Mouse (Mus musculus) forebrain, embryonic 16.5 days (tissue): ENCODE results near the gene Ackr2. TPM values are rescaled to one million over a fixed set of nuclear protein-coding genes. Genes with fewer than 3 reads are reported as not detected.

ENCODE experiments used
- ATAC-seq: fragments of 200-750 bp; cut with Nextera tagmentation; 2 replicates; pipeline ENCODE4 v1.8.0; 2017; ENCODE audit warnings: mild to moderate bottlenecking, moderate library complexity
- H3K27ac ChIP-seq: fragments of 300-500 bp; sonication (generic); 2 replicates; pipeline ENCODE4 v1.5.1; 2014; ENCODE audit warnings: low read length, control low read depth
- H3K27me3 ChIP-seq: fragments of 300-500 bp; sonication (generic); replicated peaks from 2 replicates; pipeline ENCODE4 v1.6.1; 2014; ENCODE audit warnings: low read length; ENCODE audit not compliant: control insufficient read depth, insufficient read depth
- H3K36me3 ChIP-seq: fragments of 300-500 bp; sonication (generic); 2 replicates; pipeline ENCODE4 v1.6.1; 2014; ENCODE audit not compliant: control insufficient read depth, insufficient read depth
- H3K4me1 ChIP-seq: fragments of 300-500 bp; sonication (generic); replicated peaks from 2 replicates; pipeline ENCODE4 v1.6.1; 2014; ENCODE audit warnings: low read length; ENCODE audit not compliant: control insufficient read depth, insufficient read depth
- H3K4me2 ChIP-seq: fragments of 300-500 bp; sonication (generic); 2 replicates; pipeline ENCODE4 v1.6.1; 2014; ENCODE audit warnings: mild to moderate bottlenecking, low read length, control low read depth
- H3K4me3 ChIP-seq: fragments of 300-500 bp; sonication (generic); replicated peaks from 2 replicates; pipeline ENCODE4 v1.5.1; 2014; ENCODE audit warnings: mild to moderate bottlenecking, low read length, control low read depth
- H3K9ac ChIP-seq: fragments of 300-500 bp; sonication (generic); replicated peaks from 2 replicates; pipeline ENCODE4 v1.6.1; 2014; ENCODE audit warnings: low read depth, low read length, control low read depth
- H3K9me3 ChIP-seq: fragments of 300-500 bp; sonication (generic); 2 replicates; pipeline ENCODE4 v1.6.1; 2016; ENCODE audit warnings: low read length; ENCODE audit not compliant: control insufficient read depth
- WGBS: fragments of 180-500 bp; shearing (Covaris S2); extraction: QIAGEN DNeasy Blood & Tissue Kit; methylation state at CpG from one replicate; pipeline ENCODE4 v1.1.7; 2014; 5-methylcytosine and 5-hydroxymethylcytosine counted together
- polyA plus RNA-seq: library from polyadenylated mRNA; unstranded; fragments of >200 nt; fragmentation: Nextera tagmentation; extraction: Ambion mirVana; gene quantifications from 2 replicates; pipeline ENCODE4 v1.2.1, GENCODE M21; 2015

The Ackr2 gene
- polyA plus RNA-seq, 1 experiment from 2014 or later = 2.6 TPM

- no peaks in the 10 kb centered on the region for H3K27me3 ChIP-seq
- no peak overlapping the region for H3K4me3 ChIP-seq
- H3K9me3 ChIP-seq = no peaks in the 10 kb centered on the region
- no peaks in the 10 kb centered on the region for H3K36me3 ChIP-seq
- no peak for ATAC-seq
- H3K9ac ChIP-seq = no peak overlapping the region
- 96% methylated on average over 6 of the region's 6 CpGs for WGBS
- no peak overlapping the region for H3K4me2 ChIP-seq
- no peak overlapping the region for H3K27ac ChIP-seq
- no peaks in the 10 kb centered on the region for H3K4me1 ChIP-seq
Measured at GRCm38 (mm10) chr9:121867632-121868031, 30.5 kb upstream of the Ackr2 start.

GRCm38 (mm10) chr9:121868236-121868635 lies 29.9 kb upstream of the Ackr2 start:
- no peaks in the 10 kb centered on the region for H3K9me3 ChIP-seq
- no peak overlapping the region for H3K4me2 ChIP-seq
- no peak overlapping the region for H3K27ac ChIP-seq
- no peaks in the 10 kb centered on the region for H3K27me3 ChIP-seq
- no peaks in the 10 kb centered on the region for H3K4me1 ChIP-seq
- H3K4me3 ChIP-seq = no peak overlapping the region
- H3K9ac ChIP-seq = no peak overlapping the region
- 63% methylated on average over 6 of the region's 6 CpGs for WGBS
- ATAC-seq = no peak
- no peaks in the 10 kb centered on the region for H3K36me3 ChIP-seq

- 94% methylated on average over 5 of the region's 5 CpGs for WGBS
- H3K27me3 ChIP-seq = no peaks in the 10 kb centered on the region
- H3K9me3 ChIP-seq = no peaks in the 10 kb centered on the region
- no peak overlapping the region for H3K9ac ChIP-seq
- no peaks in the 10 kb centered on the region for H3K36me3 ChIP-seq
- no peak overlapping the region for H3K27ac ChIP-seq
- ATAC-seq = no peak
- no peak overlapping the region for H3K4me2 ChIP-seq
- no peaks in the 10 kb centered on the region for H3K4me1 ChIP-seq
- no peak overlapping the region for H3K4me3 ChIP-seq
Measured at GRCm38 (mm10) chr9:121869432-121869831, 28.7 kb upstream of the Ackr2 start.

- H3K9ac ChIP-seq = no peak overlapping the region
- no peak for ATAC-seq
- H3K9me3 ChIP-seq = no peaks in the 10 kb centered on the region
- H3K4me2 ChIP-seq = no peak overlapping the region
- H3K4me3 ChIP-seq = no peak overlapping the region
- no peaks in the 10 kb centered on the region for H3K4me1 ChIP-seq
- H3K36me3 ChIP-seq = no peaks in the 10 kb centered on the region
- WGBS = 45% methylated on average over 4 of the region's 4 CpGs
- H3K27me3 ChIP-seq = no peaks in the 10 kb centered on the region
- no peak overlapping the region for H3K27ac ChIP-seq
Measured at GRCm38 (mm10) chr9:121869973-121870515, 28.1 kb upstream of the Ackr2 start.

GRCm38 (mm10) chr9:121872062-121872683 lies 26.0 kb upstream of the Ackr2 start:
- Histone ChIP-seq H3K27ac (no peak overlapping the region), H3K4me2 (no peak overlapping the region), H3K9ac (no peak overlapping the region), H3K4me1 (no peaks in the 10 kb centered on the region), H3K36me3 (no peaks in the 10 kb centered on the region), H3K4me3 (no peak overlapping the region), H3K9me3 (no peaks in the 10 kb centered on the region), H3K27me3 (no peaks in the 10 kb centered on the region)
- WGBS = 75% methylated on average over 2 of the region's 2 CpGs
- no peak for ATAC-seq

GRCm38 (mm10) chr9:121873578-121873977 lies 24.6 kb upstream of the Ackr2 start:
- no peak overlapping the region for H3K4me2 ChIP-seq
- no peaks in the 10 kb centered on the region for H3K36me3 ChIP-seq
- no peak for ATAC-seq

GRCm38 (mm10) chr9:121877052-121877740 lies 21.0 kb upstream of the Ackr2 start:
- H3K27ac ChIP-seq = no peak overlapping the region
- no peaks in the 10 kb centered on the region for H3K27me3 ChIP-seq
- no peak overlapping the region for H3K4me2 ChIP-seq
- no peaks in the 10 kb centered on the region for H3K9me3 ChIP-seq
- H3K9ac ChIP-seq = no peak overlapping the region; the same call in 1 of the 2 replicates
- H3K4me1 ChIP-seq = no peaks in the 10 kb centered on the region
- H3K36me3 ChIP-seq = no peaks in the 10 kb centered on the region
- 10% methylated on average over 3 of the region's 3 CpGs for WGBS
- no peak overlapping the region for H3K4me3 ChIP-seq
- ATAC-seq = no peak

More at GRCm38 (mm10) chr9:121873578-121873977, 24.6 kb upstream of the Ackr2 start:
- H3K4me1 ChIP-seq = no peaks in the 10 kb centered on the region
- no peaks in the 10 kb centered on the region for H3K9me3 ChIP-seq
- no peak overlapping the region for H3K4me3 ChIP-seq
- no peak overlapping the region for H3K27ac ChIP-seq
- H3K9ac ChIP-seq = no peak overlapping the region
- H3K27me3 ChIP-seq = no peaks in the 10 kb centered on the region

GRCm38 (mm10) chr9:121880840-121881239 lies 17.3 kb upstream of the Ackr2 start:
- 28% methylated on average over 14 of the region's 14 CpGs for WGBS
- H3K9me3 ChIP-seq = no peaks in the 10 kb centered on the region
- no peaks in the 10 kb centered on the region for H3K4me1 ChIP-seq
- H3K27me3 ChIP-seq = no peaks in the 10 kb centered on the region
- no peak overlapping the region for H3K9ac ChIP-seq
- 0 out of 2 replicates have a peak overlapping the region, but pooled peaks have one; percentile 6 for H3K4me2 ChIP-seq
- no peaks in the 10 kb centered on the region for H3K36me3 ChIP-seq
- H3K4me3 ChIP-seq = no peak overlapping the region
- H3K27ac ChIP-seq = no peak overlapping the region
- no peak for ATAC-seq

GRCm38 (mm10) chr9:121881301-121881700 lies 16.9 kb upstream of the Ackr2 start:
- Histone ChIP-seq H3K4me2 (no peak overlapping the region), H3K27ac (no peak overlapping the region), H3K9ac (no peak overlapping the region), H3K4me1 (no peaks in the 10 kb centered on the region), H3K27me3 (no peaks in the 10 kb centered on the region), H3K36me3 (no peaks in the 10 kb centered on the region), H3K4me3 (no peak overlapping the region), H3K9me3 (no peaks in the 10 kb centered on the region)
- ATAC-seq = no peak
- WGBS = 78% methylated on average over 6 of the region's 6 CpGs
